Mouse (Mus musculus) spleen, postnatal 4 days (tissue): ENCODE data around the gene Pheta2.
"Not testable (repeated sequence)": the region's sequence is repeated elsewhere in the genome, so short reads cannot be mapped to it uniquely, and the experiment has no call there.

Experiments used
- DNase-seq, 2 experiments: peaks; one replicate each; pipeline ENCODE4 v3.0.0; 2022; ENCODE audit warnings: low spot score in 2 of 2

The Pheta2 gene

GRCm38 (mm10) chr15:82368851-82369250 lies 30.1 kb downstream of the Pheta2 start:
- no peak for DNase-seq

- peak in 1 of 2 experiments; percentile 53 for DNase-seq
Observed at GRCm38 (mm10) chr15:82372446-82372845, 33.7 kb downstream of the Pheta2 start.

GRCm38 (mm10) chr15:82372991-82373390 lies 34.2 kb downstream of the Pheta2 start:
- peak in 1 of 2 experiments; percentile 57 for DNase-seq

GRCm38 (mm10) chr15:82374437-82374836 lies 35.7 kb downstream of the Pheta2 start:
- DNase-seq, result no peak

- peak in 1 of 2 experiments; percentile 49 for DNase-seq
Observed at GRCm38 (mm10) chr15:82375855-82376254, 37.1 kb downstream of the Pheta2 start.

- peak in 1 of 2 experiments; percentile 42 for DNase-seq
Observed at GRCm38 (mm10) chr15:82376393-82377138, 37.8 kb downstream of the Pheta2 start.

GRCm38 (mm10) chr15:82377701-82378100 lies 39.0 kb downstream of the Pheta2 start:
- DNase-seq, result no peak

GRCm38 (mm10) chr15:82378261-82379180 lies 39.8 kb downstream of the Pheta2 start:
- DNase-seq, result no peak

GRCm38 (mm10) chr15:82379511-82379870 lies 40.7 kb downstream of the Pheta2 start:
- DNase-seq, result no peak

- DNase-seq, result peak; percentile 25 to 59
Observed at GRCm38 (mm10) chr15:82379871-82380713, 41.4 kb downstream of the Pheta2 start, which contains the start of gene Cyp2d22. TSS of gene Cyp2d22 (minus strand) at chr15:82380260.

- DNase-seq, result no peak
Observed at GRCm38 (mm10) chr15:82380714-82381062, 41.9 kb downstream of the Pheta2 start.

GRCm38 (mm10) chr15:82382441-82382840 lies 43.7 kb downstream of the Pheta2 start:
- DNase-seq, result no peak

- no peak for DNase-seq
Observed at GRCm38 (mm10) chr15:82385729-82386128, 47.0 kb downstream of the Pheta2 start.

- DNase-seq, result peak in 1 of 2 experiments; percentile 39
Observed at GRCm38 (mm10) chr15:82389916-82390315, 51.2 kb downstream of the Pheta2 start.

- not testable (repeated sequence) for DNase-seq
Observed at GRCm38 (mm10) chr15:82393922-82394321, 55.2 kb downstream of the Pheta2 start, which contains the start of gene Cyp2d11. TSS of gene Cyp2d11 (minus strand) at chr15:82394022.
